Mouse (Mus musculus) WW6 (cell line): ENCODE measurements around the gene Tars2.

Source experiments
- DNase-seq: peaks from one replicate; pipeline ENCODE4 v3.0.0-alpha.2; 2013; ENCODE audit warnings: low read depth, low spot score

Gene Tars2

GRCm38 (mm10) chr3:95734092-95734702 is 25.8 kb downstream of the Tars2 start:
- DNase-seq = no peak

DNA sequence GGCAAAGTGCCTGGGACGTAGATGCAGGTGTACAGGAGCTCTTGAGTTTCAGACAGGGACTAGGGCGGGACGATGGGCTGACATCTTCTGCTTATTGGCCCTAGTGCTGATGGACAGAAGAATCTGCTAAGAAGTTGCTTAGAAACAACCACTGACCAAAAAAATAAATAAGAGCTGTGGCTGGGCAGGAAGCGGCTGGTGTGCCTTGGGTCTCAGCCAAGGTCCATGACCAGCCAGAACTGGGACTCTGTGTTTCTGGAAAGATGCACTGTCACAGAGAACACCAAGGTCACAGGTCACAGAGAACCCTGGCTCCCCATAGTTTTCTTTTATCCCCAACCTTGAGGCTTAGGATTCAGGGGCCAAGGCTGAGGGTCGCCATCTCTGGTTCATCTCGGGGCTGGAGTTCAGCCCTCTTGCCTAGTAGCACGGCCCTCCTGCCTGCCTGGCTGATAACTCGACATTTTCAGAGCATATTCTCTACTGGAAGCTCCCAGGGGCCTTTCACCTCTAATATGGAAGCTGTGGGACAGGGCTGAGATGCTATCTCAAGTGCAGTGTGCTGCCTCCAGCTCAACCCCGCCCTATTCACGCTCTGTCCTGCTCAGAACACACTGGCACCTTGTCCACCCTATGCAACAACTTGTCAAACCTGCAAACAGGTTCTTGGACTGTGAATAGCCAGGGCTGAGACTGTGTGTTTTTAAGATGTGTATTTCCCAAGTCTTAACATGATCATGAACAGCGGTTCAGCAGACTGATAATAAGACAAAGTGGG is 27.1 kb downstream of the Tars2 start:
- DNase-seq = no peak

- DNase-seq = no peak
Measured at GRCm38 (mm10) chr3:95732297-95732696, 27.7 kb downstream of the Tars2 start.

- DNase-seq = no peak
Measured at GRCm38 (mm10) chr3:95731802-95732201, 28.2 kb downstream of the Tars2 start.

DNA sequence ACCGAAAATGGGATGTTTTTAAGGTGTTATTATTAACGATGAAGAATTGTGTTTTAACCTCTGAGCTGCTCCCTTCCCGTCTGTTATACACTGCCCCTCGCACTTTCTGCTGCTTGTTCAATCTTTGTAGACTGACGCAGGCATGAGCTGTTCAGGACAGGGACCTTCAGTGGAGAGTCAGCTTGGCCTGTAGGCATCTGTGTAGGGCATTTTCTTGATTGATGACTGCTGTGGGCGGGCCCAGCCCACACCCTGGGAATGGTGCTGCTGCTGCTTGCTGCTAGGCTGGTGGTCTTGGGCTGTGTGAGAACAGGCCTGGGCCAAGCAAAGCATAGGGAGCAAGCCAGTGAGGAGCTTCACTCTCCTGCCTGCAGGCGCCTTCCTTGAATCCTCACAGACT is 29.6 kb downstream of the Tars2 start:
- no peak for DNase-seq

DNA sequence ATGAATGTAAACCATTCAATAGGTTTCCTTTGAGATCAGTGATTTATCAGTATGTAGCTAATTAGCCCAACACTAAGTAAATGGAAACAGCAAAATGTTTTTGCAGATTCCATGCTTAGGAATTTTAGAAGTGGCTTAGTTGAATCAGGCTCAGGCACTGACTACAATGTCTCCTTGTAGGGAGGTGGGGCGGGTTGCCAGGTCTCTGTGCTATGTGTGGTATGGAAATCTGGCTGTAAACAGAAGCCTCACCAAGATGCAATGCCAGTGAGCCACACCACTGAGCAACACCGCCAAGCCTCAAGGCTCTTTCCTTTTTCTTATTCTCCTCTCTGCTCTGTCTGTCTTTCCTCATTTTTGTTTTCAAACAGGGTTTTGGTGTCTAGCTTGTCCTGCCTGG is 31.1 kb downstream of the Tars2 start:
- DNase-seq = no peak

- no peak for DNase-seq
Measured at GRCm38 (mm10) chr3:95726696-95727358, 33.2 kb downstream of the Tars2 start.

DNA sequence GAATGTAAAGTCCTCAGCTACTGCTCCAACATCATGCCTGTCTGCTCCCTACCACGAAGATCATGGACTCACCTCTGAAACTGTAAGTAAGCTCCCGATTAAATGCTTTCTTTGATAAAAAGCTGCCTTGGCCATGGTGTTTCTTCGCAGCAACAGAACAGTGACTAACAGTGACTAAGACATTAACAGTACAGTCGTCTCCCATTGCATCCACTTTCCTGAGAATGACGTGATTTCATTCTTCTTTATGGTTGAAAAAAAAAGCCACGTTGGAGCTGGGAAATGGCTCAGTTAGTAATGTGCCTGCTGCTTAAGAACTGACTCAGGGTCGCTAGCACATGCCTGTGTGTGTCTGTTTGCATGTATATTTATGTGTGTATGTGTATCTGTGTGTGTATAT is 34.1 kb downstream of the Tars2 start:
- no peak for DNase-seq

GRCm38 (mm10) chr3:95722386-95722785 is 37.6 kb downstream of the Tars2 start:
- DNase-seq = no peak

DNA sequence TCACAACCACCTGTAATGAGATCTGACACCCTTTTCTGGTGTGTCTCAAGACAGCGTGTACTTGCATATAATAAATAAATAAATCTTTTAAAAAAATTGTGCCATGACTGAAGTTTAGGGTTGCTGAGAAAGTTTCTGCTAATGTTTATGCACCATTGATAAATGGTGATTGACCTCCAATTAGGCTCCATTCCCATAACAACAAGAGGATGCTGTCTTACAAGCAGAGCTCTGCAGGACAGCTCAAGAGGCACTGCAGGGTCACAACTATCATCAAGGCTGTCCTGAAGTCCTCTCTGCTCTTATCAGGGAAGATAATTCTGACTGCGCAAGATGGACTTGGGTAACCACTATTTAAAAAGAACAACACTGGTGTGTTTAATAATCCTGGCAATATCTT is 41.9 kb downstream of the Tars2 start:
- DNase-seq = no peak

DNA sequence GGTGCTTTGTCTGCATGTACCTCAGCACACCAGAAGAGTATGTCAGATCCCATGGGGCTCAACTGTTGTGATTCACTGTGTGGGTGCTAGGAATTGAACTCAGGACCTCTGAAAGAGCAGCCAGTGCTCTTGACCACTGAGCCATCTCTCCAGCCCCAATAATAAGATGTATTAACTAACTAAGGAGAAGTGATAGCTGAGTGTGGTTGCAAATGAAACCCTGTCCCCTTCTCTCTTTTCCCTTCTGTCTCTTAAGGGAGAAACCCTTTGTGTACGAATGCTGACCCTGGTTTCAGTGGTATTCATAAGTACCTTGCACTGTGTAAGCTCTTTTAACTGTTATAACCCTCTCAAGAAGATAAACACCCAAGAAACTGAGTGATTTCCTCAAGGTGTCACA is 43.9 kb downstream of the Tars2 start:
- DNase-seq = no peak

GRCm38 (mm10) chr3:95709967-95710366 is 50.0 kb downstream of the Tars2 start:
- no peak for DNase-seq

- DNase-seq = no peak
Measured at GRCm38 (mm10) chr3:95709044-95709443, 51.0 kb downstream of the Tars2 start.

- DNase-seq = no peak
Measured at GRCm38 (mm10) chr3:95707497-95707896, 52.5 kb downstream of the Tars2 start.

DNA sequence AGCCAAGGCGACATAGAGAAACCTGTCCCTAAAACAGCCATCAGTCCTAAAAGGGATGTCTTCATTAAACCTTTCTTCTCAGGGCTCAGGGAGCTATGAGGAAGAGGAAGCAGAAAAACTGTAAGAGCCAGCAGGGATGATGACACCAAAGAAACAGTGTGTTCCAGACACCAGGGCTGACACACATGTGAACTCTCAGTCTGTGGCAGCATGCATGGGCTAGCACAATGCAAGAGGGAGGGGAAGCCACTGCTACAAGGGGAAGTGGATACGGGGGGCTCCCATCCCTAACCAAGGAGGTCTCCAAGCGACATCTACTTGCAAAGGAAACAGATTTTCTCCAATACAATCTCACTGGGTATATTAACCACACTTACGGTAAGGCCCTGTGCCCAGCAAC is 53.7 kb downstream of the Tars2 start:
- no peak for DNase-seq

DNA sequence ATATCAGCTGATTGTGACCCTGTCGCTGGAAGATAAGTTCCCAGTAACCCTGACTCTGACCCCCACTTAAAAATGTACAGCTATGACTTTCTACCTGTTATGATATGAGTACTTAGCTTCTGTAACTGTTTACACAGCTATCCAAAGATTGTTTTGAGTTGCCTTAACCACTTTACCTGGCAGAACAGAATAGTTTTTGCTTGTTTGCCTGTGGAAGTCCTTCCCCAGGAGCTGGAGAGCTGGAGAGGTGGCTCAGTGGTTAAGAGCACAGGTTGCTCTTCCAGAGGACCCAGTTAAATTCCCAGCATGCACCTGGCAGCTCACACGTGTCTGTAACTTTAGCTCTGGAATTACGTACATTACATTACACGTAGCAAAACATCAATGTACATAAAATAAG is 55.4 kb downstream of the Tars2 start:
- no peak for DNase-seq

DNA sequence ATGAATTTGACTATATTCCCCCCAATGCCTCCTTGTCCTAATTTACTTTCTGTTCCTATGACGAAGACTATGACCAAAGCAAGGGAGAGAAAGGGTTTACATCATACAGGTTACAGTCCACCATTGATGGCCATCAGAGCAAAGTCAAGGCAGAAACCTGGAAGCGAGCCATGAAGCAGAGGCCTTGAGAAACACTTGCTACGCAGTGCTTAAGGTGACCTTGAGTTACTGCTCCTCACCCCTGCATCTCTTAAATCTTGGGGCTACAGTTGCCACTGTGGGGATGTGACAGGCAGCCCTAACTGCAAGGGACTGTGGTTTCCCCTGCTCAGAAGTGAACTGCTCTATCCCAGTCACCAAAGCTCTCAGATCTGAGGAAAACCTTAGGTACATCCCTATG is 56.7 kb downstream of the Tars2 start:
- no peak for DNase-seq

DNA sequence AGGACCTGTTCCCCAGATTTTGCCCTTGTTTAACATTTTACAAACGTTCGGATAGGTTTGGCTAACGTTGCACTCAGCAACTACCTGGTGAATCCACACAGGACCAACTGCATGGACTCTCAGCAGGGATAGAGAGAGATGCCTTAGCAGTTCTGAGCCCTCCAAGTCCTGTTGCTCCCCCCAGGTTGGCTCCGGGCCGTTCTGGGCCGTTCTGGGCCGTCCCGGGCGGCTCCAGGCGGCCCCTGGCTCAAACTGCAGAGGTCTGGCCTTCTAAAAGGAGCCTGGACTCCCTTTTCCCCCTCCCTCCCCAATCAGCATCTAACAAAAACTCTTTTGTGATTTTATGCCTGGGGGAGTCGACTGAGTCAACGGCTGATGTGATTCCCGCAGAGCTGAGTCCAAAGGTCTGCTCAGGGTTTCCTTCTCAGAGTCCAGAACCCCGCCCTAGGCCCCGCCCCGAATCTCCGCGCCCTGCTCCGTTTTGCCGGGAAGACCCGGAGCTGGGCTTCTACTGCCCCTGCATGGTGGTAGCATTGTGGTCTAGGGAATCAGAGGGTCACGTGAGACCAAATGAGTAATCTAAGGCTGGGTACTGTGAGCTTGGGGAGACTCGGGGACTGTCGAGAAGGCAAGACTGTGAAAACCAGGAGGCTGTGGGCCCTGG is 58.0 kb downstream of the Tars2 start:
- DNase-seq = peak; percentile 93

DNA sequence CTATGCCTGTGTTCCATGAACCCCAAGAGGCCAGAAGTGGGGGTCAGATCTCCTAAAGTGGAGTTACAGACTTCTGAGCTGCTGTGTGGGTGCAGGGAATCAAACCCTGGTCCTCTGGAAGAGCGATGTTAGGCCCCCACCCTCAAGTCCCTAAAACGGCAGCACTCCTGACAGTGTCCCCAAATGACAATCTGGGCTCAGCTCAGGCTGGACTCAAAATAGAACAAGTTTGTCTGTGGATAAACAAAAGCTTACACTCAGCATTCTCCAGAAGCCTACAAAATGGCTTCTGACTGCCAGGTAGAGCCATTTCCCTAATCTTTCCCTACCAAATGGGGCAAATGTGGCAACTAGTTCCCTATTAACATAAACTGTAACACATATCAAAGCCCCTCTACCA is 58.9 kb downstream of the Tars2 start:
- DNase-seq = no peak

GRCm38 (mm10) chr3:95700233-95700681 is 59.7 kb downstream of the Tars2 start:
- no peak for DNase-seq

- DNase-seq = no peak
Measured at GRCm38 (mm10) chr3:95698286-95698685, 61.7 kb downstream of the Tars2 start.

- no peak for DNase-seq
Measured at GRCm38 (mm10) chr3:95696360-95696759, 63.6 kb downstream of the Tars2 start.
